Mouse (Mus musculus) splenic B cell, adult 2 months (primary cell): ENCODE results near the gene Rad21l.
"Not testable (repeated sequence)": the region's sequence is repeated elsewhere in the genome, so short reads cannot be mapped to it uniquely, and the experiment has no call there.

Experiments used
- DNase-seq: peaks from one replicate; pipeline ENCODE4 v3.0.0-alpha.2; 2011; ENCODE audit warnings: low read depth, low spot score
- H3K27me3 ChIP-seq: 2 replicates; pipeline ENCODE4 v1.6.1; 2012; ENCODE audit warnings: mild to moderate bottlenecking, low read length, moderate library complexity, mixed read lengths; ENCODE audit not compliant: control insufficient read depth, poor library complexity, insufficient read depth, severe bottlenecking
- H3K36me3 ChIP-seq: 2 replicates; pipeline ENCODE4 v1.6.1; 2012; ENCODE audit warnings: mild to moderate bottlenecking, low read length, moderate library complexity, mixed read lengths; ENCODE audit not compliant: control insufficient read depth, poor library complexity, insufficient read depth, severe bottlenecking

Gene Rad21l

DNA sequence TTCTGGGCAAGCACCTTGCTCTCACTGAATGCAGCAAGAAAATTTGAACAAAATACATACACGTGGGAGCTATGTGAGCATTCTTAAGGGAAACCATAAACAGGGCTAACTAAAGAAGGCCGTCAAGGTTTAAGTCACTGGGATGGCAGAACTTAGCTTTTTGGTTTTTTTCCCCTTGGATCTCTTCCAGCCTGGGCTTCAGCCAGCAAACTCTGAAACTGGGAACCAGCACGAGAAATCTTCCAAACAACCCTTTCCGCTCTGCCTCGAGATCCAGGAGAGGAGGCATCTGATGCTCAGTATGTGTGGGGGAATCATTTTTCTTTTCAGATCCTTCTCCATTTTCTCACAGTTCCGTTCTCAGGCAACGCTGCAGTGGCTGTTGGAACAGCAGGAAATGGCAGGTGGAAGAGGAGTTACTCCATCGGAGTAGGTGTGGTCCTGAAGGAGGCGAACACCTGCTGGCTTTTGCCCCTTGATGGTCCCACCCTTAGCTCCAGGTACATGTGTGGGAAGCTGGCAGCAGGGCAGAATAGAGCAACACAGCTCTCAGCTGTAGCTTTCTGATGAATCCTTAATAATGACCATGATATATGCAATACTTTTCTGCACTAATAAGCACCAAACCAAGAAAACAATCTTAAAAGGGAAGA is 32.8 kb downstream of the Rad21l start:
- Histone ChIP-seq H3K27me3 (no peaks in the 10 kb centered on the region), H3K36me3 (no peaks in the 10 kb centered on the region)
- DNase-seq: no peak

DNA sequence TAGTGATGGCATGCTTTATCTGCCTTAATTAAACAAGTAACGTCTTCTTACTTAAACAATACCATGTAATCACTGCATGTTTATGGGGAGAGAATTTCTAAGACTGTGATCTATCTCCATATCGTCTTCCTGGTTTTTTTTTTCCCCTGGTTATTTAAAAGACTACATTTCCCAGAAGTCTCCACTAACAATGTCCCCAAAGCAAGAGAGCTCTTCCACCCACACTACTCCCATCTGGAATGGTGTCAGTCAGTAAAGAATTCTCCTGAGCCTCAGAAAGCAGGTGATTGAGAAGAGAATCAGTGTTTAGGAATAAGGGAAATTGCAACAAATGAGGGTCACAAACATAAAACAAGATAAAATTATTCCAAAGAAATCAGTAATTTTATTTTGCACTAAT is 33.4 kb downstream of the Rad21l start:
- Histone ChIP-seq H3K36me3 (no peaks in the 10 kb centered on the region), H3K27me3 (peaks cover under 1% of the 10 kb centered on the region; the same call in 1 of the 2 replicates)
- DNase-seq: no peak

DNA sequence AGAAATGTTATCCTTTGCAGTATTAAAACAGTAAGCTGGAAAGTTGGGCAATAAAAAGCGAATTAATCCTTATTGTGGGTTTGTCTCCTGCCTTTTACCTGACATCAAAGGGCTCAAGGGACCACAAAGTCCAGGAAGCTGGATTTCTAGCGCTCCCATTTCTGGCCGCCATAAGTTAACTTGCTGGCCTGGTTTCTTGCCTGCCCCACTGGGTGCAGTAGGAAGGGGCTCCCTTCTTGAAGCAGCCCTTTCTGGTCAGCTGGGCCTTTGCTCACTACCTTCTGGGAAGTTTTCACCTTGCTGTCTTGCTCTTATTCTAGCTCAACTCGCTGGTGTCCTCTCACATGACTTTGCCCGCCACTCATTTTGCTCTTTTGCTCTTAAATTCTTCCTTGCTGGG is 35.4 kb downstream of the Rad21l start:
- H3K27me3 ChIP-seq: peaks cover 1% of the 10 kb centered on the region; the same call in 1 of the 2 replicates
- no peaks in the 10 kb centered on the region for H3K36me3 ChIP-seq
- DNase-seq: no peak

DNA sequence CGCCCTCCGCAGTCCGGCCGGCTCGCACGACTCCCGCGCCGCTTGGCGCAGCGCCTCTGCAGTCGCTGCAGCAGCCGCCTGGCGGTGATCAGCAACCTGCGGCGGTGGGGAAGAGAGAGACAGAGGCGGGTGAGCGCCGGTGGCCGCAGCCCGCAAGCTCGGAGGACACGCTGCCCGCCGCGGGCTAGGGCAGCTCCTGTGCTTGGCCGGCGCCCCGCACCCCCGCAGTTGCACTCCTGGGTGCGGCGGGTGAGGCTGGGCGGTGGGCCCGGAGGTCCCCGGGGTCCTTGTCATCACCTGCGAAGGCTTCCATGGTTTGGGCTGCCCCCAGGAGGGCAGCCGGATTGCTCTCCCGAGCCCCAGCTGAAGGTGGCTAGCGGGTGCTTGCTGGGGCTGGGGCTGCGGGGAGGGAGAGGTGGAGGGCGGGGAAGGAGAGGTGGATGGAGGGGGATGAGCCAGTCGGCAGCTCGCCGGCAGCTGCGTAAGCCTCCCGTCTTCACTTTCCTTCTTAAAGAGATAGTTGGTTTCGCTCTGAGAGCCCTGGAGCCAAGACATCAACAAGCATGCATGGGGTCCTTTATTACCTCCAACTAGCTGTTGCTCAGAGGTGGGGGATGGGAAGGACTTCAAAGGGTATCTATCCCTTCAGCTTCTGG is 36.0 kb downstream of the Rad21l start, which contains the start of gene Snph:
Snph (minus strand) TSS at position 435 of the 656 bp plus-strand sequence.
- no peak for DNase-seq
- Histone ChIP-seq H3K36me3 (no peaks in the 10 kb centered on the region), H3K27me3 (peaks cover 1% of the 10 kb centered on the region; the same call in 1 of the 2 replicates)

DNA sequence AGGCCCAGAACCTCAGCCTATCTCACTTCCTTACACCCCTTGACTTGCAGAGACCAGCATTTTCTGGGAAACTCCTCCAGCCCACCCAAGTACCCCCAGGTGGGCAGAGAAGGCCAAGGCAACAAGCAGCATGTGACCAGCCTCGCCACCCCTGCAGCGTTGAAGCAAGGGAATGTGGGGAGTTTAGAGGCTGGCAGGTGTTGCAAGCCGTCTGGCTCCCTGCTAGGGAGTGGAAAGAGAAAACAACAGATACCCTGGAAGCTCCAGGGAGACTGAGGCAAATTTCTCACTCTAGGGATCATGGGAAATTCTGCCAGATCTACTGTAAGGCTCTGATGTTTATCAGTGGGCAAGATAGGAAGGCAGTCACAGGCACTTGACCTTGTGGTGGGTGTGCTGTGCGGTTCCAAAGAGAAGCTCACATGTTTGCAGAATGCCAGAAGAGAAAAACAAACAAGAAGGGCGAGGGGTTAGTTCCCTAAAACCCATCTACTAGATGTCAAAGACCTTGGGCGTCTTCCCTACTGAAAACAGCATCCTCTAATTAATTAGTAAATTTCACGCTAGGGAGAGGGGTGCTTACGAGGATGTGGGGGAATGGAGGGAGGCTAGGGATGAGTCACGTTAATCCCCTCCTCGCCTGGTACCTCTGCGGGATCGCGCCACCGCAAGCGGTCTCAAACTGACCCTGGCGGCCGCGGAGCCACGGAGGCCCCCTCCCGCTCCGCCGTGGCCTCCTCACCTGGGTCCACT is 36.8 kb downstream of the Rad21l start:
- Histone ChIP-seq H3K27me3 (peaks cover 1% of the 10 kb centered on the region; the same call in 1 of the 2 replicates), H3K36me3 (no peaks in the 10 kb centered on the region)
- no peak for DNase-seq

DNA sequence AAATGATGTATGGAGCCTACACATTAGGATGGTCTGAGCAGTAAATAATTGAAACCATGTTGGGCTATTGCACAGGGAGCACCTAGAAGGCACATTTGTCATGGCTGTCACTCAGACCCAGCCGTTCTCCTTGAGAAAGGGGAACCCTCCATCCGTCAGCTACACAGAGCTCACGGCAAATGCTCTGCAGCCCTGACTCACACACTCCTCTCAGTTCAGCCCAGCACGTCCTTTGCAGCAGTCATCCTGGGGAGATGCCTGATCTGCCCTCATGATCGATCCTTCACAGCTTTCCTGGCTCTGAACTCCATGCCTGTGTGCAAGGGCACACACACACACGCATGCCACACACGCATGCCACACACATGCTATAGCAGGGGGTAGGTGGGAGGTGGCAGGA is 39.0 kb downstream of the Rad21l start:
- H3K27me3 ChIP-seq: peaks cover 1% of the 10 kb centered on the region; the same call in 1 of the 2 replicates
- no peaks in the 10 kb centered on the region for H3K36me3 ChIP-seq
- no peak for DNase-seq

DNA sequence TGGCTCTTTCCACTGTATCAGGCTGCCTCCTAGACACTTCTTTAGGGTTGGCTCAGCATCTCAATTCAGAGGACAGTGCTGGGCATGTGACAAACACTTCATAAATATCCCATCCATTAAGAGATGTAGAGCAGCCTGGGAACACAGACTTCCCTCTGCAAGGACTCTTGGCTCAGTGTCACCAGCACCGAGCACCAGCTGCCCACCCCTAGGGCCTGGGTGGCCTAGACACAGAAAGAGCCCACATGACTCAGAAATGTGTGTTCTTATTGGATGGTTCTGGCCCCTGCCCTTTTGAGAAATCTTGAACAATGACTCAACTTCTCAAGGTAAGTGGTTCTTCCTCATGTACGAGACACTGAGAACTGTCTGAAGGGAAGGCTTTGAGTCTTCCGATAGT is 40.3 kb downstream of the Rad21l start:
- no peak for DNase-seq
- Histone ChIP-seq H3K36me3 (no peaks in the 10 kb centered on the region), H3K27me3 (peaks cover 1% of the 10 kb centered on the region; the same call in 1 of the 2 replicates)

DNA sequence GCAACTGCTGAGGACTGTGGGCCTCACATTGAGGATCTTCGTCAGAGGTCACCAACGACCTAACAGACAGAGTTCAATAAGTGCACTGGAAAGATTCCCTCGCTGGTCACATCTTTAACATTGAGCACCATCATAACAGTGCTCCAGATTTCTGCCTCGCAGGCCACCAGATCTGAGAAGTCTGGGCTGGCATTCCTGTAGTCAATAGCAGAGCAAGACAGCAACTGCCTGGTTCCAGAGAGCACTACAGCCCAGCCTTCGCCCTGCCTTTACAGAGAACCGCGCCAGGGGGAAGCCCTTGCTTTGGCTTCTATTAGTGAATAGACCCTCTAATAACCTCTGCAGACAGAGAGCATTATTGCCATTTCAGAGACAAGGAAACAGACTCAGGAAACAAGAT is 42.0 kb downstream of the Rad21l start:
- DNase-seq: no peak
- Histone ChIP-seq H3K36me3 (no peaks in the 10 kb centered on the region), H3K27me3 (peaks cover 1% of the 10 kb centered on the region; the same call in 1 of the 2 replicates)

DNA sequence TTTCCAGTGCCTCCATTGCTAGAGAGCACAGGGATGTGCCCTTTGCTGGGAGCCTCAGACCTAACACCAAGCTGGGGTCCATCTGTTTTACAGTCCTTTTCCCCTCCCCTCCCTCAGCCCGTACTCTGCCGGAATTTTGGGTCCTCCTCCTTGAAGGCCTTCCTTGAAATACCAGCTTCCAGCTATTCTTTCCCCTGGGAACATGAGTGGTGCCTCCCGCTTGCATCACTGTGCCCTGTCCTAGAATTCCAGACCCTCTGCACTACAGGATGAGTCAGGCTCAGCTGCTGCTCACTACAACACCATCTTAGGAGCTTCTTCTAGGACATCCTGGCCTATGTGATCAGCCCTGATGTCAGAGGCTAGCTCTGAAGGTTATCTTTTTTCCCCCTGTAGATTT is 44.6 kb downstream of the Rad21l start:
- Histone ChIP-seq H3K27me3 (no peaks in the 10 kb centered on the region; the same call in 1 of the 2 replicates), H3K36me3 (no peaks in the 10 kb centered on the region)

DNA sequence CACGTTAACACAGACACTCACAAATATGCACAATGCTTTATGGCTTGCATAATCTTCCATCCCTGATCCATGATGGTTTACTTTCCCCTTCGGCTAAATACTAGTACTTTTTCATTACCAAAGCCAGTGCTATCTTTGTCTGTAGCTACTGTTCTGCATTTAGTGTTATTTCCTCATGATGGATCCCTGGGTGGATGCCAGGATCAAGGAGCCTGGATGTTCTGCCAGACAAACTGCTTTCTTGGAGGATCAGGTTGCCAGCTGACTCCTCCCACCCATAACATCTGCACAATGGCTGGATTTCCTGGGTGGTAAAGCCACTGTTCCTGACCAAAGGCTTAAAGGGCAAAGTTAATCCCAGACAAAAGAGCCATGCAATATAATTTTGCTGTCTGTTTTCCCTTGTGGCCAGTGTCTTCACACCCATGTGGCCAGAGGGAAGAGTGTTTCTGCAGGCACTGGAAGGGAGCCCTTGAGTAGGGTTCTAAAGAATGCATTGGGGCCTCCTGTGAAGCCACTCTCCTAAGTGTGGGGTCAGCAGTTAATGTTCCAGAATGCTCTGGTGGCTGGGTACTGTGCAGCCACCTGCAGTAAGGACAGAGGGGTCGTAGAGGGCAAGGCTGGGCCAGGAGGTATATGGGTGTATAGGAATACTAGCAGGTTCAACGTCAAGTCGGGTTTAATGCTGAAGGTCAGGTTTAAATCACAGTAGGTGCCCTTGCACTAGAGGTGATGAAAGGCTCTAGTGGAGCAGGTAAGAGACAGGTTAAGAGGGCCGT is 51.6 kb downstream of the Rad21l start:
- DNase-seq: no peak
- no peaks in the 10 kb centered on the region for H3K36me3 ChIP-seq
- H3K27me3 ChIP-seq: no peaks in the 10 kb centered on the region

More for the DNA sequence above, 44.6 kb downstream of the Rad21l start:
- no peak for DNase-seq

DNA sequence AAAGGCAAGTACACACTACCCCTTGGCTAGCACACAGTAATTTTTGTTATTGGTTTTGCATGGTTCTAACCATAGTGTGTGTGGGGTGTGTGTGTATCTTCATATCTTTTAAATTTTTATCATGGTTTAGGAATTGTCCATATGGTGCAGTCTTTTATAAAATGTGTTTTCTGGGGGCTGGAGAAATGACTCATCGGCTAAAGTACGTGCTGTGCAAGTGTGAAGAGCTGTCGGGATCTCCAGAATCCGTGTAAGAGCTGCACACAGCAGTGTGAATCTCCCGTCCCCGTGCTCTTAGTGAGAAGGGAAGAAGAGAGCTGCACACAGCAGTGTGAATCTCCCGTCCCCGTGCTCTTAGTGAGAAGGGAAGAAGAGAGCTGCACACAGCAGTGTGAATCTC is 52.6 kb downstream of the Rad21l start:
- H3K36me3 ChIP-seq, H3K27me3 ChIP-seq, DNase-seq: not testable (repeated sequence)

DNA sequence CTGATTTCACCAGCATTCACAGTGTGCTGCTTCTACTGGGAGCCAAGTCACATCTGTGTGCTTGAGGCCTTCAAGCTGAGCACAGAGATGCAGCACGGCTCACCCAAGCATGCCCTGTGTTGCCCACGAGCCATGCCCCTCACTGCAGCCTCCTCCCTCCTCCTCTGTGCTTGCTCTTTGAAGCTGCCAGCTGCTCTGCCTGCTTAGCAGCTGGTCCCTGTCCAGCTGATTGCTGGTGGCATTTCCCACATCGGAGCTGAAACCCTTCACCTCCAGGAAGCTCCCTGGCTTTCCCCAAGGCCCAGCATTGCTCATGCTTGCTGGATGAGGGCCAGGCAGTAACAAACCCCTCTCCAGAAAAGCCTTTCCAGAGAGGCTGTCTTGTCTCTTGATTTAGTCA is 58.4 kb downstream of the Rad21l start:
- no peak for DNase-seq
- H3K27me3 ChIP-seq: no peaks in the 10 kb centered on the region
- no peaks in the 10 kb centered on the region for H3K36me3 ChIP-seq

DNA sequence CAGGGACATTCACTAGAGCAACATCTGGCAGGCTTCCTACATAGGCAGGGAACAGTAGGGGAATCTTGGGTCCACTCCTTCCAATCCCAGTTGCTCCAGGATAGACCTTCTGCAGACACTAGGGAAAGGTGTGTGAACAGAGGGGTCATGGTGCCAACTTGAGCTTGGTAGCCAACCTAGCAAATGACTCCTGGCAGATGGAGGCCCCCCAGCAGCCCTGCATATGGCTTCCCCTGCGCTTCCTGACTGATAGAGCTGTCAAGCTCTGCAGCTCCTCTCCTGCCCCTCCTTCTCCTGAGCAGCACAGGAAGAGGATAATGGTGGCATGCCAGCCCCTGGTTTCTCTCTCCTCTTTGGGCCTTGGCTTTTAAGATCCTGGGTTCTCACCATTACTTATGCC is 59.9 kb downstream of the Rad21l start:
- Histone ChIP-seq H3K27me3 (no peaks in the 10 kb centered on the region), H3K36me3 (no peaks in the 10 kb centered on the region)
- no peak for DNase-seq

DNA sequence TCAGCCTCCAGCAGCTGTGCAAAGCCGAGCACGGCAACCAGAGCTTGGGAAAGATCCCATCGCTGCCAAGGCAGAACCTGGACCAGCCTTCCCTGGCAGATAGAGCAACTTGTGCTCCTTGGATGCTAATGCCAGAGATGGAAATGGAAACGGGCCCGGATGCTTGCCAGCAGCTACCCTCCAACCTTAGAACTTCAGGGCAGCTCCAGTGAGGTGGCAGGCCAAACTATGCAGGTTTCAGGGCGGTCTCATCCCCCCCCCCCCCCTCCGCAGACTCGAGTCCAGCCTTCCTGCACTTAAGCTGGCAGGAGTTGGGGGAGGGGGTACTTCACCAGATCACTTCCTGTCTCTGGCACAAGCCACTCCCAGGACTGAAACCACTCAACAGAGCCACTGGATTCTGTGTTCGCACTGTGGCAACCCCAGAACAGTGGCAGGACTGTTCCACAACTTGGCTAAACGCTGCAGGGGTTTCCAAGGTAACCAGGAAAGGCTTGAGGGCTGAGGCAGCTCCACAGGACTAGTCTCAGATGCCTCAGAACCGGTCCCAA is 62.8 kb downstream of the Rad21l start:
- H3K36me3 ChIP-seq: no peaks in the 10 kb centered on the region
- DNase-seq: no peak
- H3K27me3 ChIP-seq: no peaks in the 10 kb centered on the region
